Mouse (Mus musculus) frontal cortex, postnatal 10 days (tissue): ENCODE measurements at regions not wholly inside any gene's neighbourhood (a gene's known extent, or its start where the extent isn't known, plus 50 kb on each side); places are given as distances from the start of the nearest gene placed in this dataset.
"Not testable (repeated sequence)": the region's sequence is repeated elsewhere in the genome, so short reads cannot be mapped to it uniquely, and the experiment has no call there.

Experiments used
- DNase-seq, 2 experiments: peaks; one replicate each; pipeline ENCODE4 v3.0.0; 2022; ENCODE audit warnings: low spot score in 2 of 2, mixed read lengths in 1 of 2

- no peak for DNase-seq
These were observed 94.9 kb upstream of the Max start for GRCm38 (mm10) chr12:77056748-77057370.

GRCm38 (mm10) chr12:77054700-77055099 is 92.7 kb upstream of the Max start:
- no peak for DNase-seq

- DNase-seq: no peak
These were observed 92.2 kb upstream of the Max start for GRCm38 (mm10) chr12:77054211-77054610.

- DNase-seq: peak; percentile 17 to 45
These were observed 90.9 kb upstream of the Max start for GRCm38 (mm10) chr12:77052853-77053252.

- no peak for DNase-seq
These were observed 86.4 kb upstream of the Max start for GRCm38 (mm10) chr12:77048380-77048779.

GRCm38 (mm10) chr12:77047273-77047672 is 85.3 kb upstream of the Max start:
- DNase-seq: no peak

GRCm38 (mm10) chr12:77045956-77046355 is 84.0 kb upstream of the Max start:
- no peak for DNase-seq

GRCm38 (mm10) chr12:77045356-77045755 is 83.4 kb upstream of the Max start:
- DNase-seq: no peak

- DNase-seq: no peak
These were observed 80.4 kb upstream of the Max start for GRCm38 (mm10) chr12:77042356-77042755.

GRCm38 (mm10) chr12:77041141-77041540 is 79.1 kb upstream of the Max start:
- no peak for DNase-seq

- DNase-seq: no peak
These were observed 77.9 kb upstream of the Max start for GRCm38 (mm10) chr12:77039953-77040305.

- no peak for DNase-seq
These were observed 77.4 kb upstream of the Max start for GRCm38 (mm10) chr12:77039295-77039952.

- DNase-seq: no peak
These were observed 73.7 kb upstream of the Max start for GRCm38 (mm10) chr12:77035676-77036075.

- DNase-seq: no peak
These were observed 69.4 kb upstream of the Max start for GRCm38 (mm10) chr12:77031448-77031847.

GRCm38 (mm10) chr12:77025431-77025879 is 63.5 kb upstream of the Max start:
- no peak for DNase-seq

GRCm38 (mm10) chr12:77022538-77022937 is 60.5 kb upstream of the Max start:
- DNase-seq: no peak

- no peak for DNase-seq
These were observed 59.9 kb upstream of the Max start for GRCm38 (mm10) chr12:77021881-77022280.

- peak; percentile 37 to 50 for DNase-seq
These were observed 57.9 kb upstream of the Max start for GRCm38 (mm10) chr12:77019708-77020511.

- DNase-seq: not testable (repeated sequence)
These were observed 57.1 kb upstream of the Max start for GRCm38 (mm10) chr12:77019148-77019547.

GRCm38 (mm10) chr12:77018373-77018772 is 56.4 kb upstream of the Max start:
- DNase-seq: no peak

GRCm38 (mm10) chr12:77014908-77015307 is 52.9 kb upstream of the Max start:
- DNase-seq: no peak
